Mouse (Mus musculus): ENCODE measurements at regions not wholly inside any gene's neighbourhood (a gene's known extent, or its start where the extent isn't known, plus 50 kb on each side); places are given as distances from the start of the nearest gene placed in this dataset.

DNA sequence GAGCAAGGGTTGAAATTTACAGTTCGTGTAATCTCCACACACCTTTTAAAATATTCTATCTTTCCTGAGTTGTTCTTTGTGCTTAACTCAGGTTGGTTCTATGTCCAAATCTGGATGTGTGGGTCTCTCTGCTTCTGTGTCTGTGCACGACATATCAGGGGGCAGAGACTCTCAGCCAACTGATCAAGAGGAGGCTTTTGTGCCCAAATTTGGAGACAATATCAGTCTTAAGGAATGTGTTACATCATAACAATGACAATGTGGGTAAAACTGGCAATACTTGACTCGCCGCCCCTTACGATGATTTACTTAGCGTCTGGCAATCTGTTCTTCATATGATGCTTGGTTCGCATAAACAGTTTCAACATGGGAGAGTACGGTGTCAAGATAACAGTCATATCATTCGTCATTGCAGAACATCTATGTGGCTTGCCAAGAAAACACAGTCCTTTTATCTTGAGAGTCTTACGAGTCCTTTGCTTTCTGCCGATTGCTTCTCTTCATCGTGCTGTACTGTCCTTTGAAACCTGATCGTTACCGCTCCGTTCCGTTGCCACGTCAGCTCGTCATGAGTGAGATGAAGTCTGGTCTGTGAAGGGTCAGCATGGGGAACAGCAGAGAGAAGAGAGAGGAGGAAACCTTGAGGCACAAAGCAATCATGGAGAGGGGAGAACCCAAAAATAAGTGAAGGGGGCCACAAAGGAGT, 2212.9 kb upstream of the Gm7489 start:
- Histone ChIP-seq H3K4me1 (ENCODE audit: insufficient read depth, low read depth, low read length) (no peaks in the 10 kb centered on the region), H3K9ac (replicated peaks; ENCODE audit: low read depth) (no peak overlapping the region), H3K4me3 (ENCODE audit: low read depth, low read length) (no peak overlapping the region), H3K9me3 (ENCODE audit: low read length) (no peaks in the 10 kb centered on the region), H3K27me3 (replicated peaks; ENCODE audit: insufficient read depth, low read length) (no peaks in the 10 kb centered on the region), H3K36me3 (ENCODE audit: insufficient read depth, low read length) (no peaks in the 10 kb centered on the region), H3K4me2 (replicated peaks; ENCODE audit: low read depth, low read length) (peak overlapping the region; percentile 12; the same call in 1 of the 2 replicates), H3K27ac (ENCODE audit: low read length) (no peak overlapping the region)
- DNase-seq (ENCODE audit: low spot score): peak; percentile 31
- no peak for TF ChIP-seq CTCF (IDR thresholded peaks at IDR 0.05)
- no peak for TF ChIP-seq EP300 (IDR thresholded peaks at IDR 0.05)
- ATAC-seq: peak; percentile 55
- WGBS: 37% methylated on average over 18 of the region's 18 CpGs

DNA sequence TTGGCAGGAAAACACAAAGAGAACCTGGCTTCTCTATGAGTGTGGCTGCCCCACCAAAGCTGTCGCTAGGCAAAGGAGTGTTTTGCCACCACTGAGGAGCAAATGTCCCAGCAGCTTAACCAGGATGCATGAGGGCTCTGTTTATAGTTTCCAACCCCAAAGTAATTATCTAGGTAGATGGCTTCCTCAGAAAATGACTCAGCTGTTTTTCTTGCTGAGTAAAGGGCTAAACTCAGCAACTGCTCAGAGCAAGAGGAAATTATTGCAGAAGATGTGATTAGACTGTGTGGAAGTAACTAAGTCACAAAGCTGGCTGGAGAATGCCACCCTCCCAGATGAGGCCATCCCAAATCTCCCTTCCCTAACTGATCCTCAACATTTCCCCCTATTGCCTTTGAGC, 2211.2 kb upstream of the Gm7489 start:
- Histone ChIP-seq H3K9me3 (ENCODE audit: low read length) (no peaks in the 10 kb centered on the region), H3K4me1 (ENCODE audit: insufficient read depth, low read depth, low read length) (no peaks in the 10 kb centered on the region), H3K27me3 (replicated peaks; ENCODE audit: insufficient read depth, low read length) (no peaks in the 10 kb centered on the region), H3K9ac (replicated peaks; ENCODE audit: low read depth) (no peak overlapping the region), H3K4me2 (replicated peaks; ENCODE audit: low read depth, low read length) (no peak overlapping the region), H3K4me3 (ENCODE audit: low read depth, low read length) (no peak overlapping the region), H3K27ac (ENCODE audit: low read length) (no peak overlapping the region), H3K36me3 (ENCODE audit: insufficient read depth, low read length) (no peaks in the 10 kb centered on the region)
- ATAC-seq: no peak
- TF ChIP-seq EP300 (IDR thresholded peaks at IDR 0.05): no peak
- TF ChIP-seq CTCF (IDR thresholded peaks at IDR 0.05): no peak
- DNase-seq (ENCODE audit: low spot score): no peak
- WGBS: 83% methylated on average over 1 of the region's 1 CpGs

DNA sequence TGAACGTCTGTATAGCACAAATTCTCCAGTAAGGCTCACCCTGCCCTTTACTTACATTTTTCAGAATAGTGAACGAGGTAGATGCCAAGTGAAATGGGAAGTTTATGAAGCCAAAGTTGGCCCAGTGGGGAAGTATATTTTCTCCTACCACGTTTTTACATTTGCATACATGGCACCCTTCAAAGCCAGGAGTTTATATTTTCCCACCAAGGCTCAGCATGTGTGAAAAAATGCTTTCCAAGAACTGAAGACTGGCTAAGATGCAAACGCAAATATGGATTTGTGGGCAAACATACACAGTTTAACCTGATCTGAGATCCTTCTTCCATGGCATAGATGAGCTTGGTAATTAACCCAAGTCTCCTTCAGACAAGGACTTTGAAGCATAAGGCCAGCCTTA, 2209.4 kb upstream of the Gm7489 start:
- no peak for TF ChIP-seq CTCF (IDR thresholded peaks at IDR 0.05)
- TF ChIP-seq EP300 (IDR thresholded peaks at IDR 0.05): no peak
- H3K36me3 ChIP-seq (ENCODE audit: insufficient read depth, low read length): no peaks in the 10 kb centered on the region
- H3K27ac ChIP-seq (ENCODE audit: low read length): no peak overlapping the region
- H3K4me3 ChIP-seq (ENCODE audit: low read depth, low read length): no peak overlapping the region
- no peaks in the 10 kb centered on the region for H3K9me3 ChIP-seq (ENCODE audit: low read length)
- DNase-seq (ENCODE audit: low spot score) (no peak), ATAC-seq (no peak)
- no peaks in the 10 kb centered on the region for H3K4me1 ChIP-seq (ENCODE audit: insufficient read depth, low read depth, low read length)
- no peaks in the 10 kb centered on the region for H3K27me3 ChIP-seq (replicated peaks; ENCODE audit: insufficient read depth, low read length)
- no peak overlapping the region for H3K4me2 ChIP-seq (replicated peaks; ENCODE audit: low read depth, low read length)
- H3K9ac ChIP-seq (replicated peaks; ENCODE audit: low read depth): no peak overlapping the region
- WGBS: 64% methylated on average over 4 of the region's 4 CpGs

DNA sequence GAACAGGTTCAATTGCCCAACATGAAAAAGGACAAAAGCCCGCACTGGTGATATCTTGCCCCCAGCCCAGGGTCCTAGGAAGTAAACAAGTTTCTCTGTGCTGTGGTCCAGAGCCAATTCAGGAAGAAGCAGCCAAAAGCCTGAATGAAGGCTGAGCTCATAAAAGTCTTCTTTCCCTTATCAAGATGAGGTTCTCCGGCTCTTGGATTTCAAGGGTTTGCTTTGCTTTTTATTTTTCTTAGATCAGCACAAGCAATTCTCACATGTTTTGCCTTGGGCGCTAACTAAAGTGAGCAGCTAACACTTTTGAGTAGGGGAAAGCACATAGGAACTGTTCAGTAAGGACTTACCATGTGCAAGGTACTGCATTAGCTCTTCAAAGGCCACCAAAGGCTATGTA, 2208.0 kb upstream of the Gm7489 start:
- no peaks in the 10 kb centered on the region for H3K9me3 ChIP-seq (ENCODE audit: low read length)
- no peak overlapping the region for H3K27ac ChIP-seq (ENCODE audit: low read length)
- no peak overlapping the region for H3K9ac ChIP-seq (replicated peaks; ENCODE audit: low read depth)
- no peaks in the 10 kb centered on the region for H3K27me3 ChIP-seq (replicated peaks; ENCODE audit: insufficient read depth, low read length)
- H3K4me2 ChIP-seq (replicated peaks; ENCODE audit: low read depth, low read length): no peak overlapping the region
- no peaks in the 10 kb centered on the region for H3K4me1 ChIP-seq (ENCODE audit: insufficient read depth, low read depth, low read length)
- ATAC-seq (no peak), DNase-seq (ENCODE audit: low spot score) (no peak)
- H3K36me3 ChIP-seq (ENCODE audit: insufficient read depth, low read length): no peaks in the 10 kb centered on the region
- WGBS: 61% methylated on average over 3 of the region's 3 CpGs
- no peak for TF ChIP-seq EP300 (IDR thresholded peaks at IDR 0.05)
- no peak for TF ChIP-seq CTCF (IDR thresholded peaks at IDR 0.05)
- no peak overlapping the region for H3K4me3 ChIP-seq (ENCODE audit: low read depth, low read length)

DNA sequence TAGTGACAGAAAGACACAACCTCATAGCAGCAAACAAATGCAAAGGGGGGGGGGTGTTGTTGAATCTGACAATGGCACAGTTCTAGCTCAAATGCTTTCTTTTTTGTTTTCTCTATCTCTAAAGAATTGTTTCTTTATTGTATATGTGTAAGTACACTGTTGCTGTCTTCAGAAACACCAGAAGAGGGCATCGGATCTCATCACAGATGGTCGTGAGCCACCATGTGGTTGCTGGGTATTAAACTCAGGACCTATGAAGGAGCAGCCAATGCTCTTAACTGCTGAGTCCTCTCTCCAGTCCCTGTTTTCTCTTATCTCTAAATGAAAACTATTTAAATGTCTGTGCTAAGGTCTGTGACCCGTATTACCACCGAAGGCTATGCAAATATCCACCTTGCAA, 2207.4 kb upstream of the Gm7489 start:
- Histone ChIP-seq H3K4me1 (ENCODE audit: insufficient read depth, low read depth, low read length) (no peaks in the 10 kb centered on the region), H3K9ac (replicated peaks; ENCODE audit: low read depth) (no peak overlapping the region), H3K27me3 (replicated peaks; ENCODE audit: insufficient read depth, low read length) (no peaks in the 10 kb centered on the region), H3K36me3 (ENCODE audit: insufficient read depth, low read length) (no peaks in the 10 kb centered on the region), H3K4me2 (replicated peaks; ENCODE audit: low read depth, low read length) (no peak overlapping the region), H3K4me3 (ENCODE audit: low read depth, low read length) (no peak overlapping the region), H3K27ac (ENCODE audit: low read length) (no peak overlapping the region), H3K9me3 (ENCODE audit: low read length) (no peaks in the 10 kb centered on the region)
- DNase-seq (ENCODE audit: low spot score): no peak
- ATAC-seq: no peak
- WGBS: 75% methylated on average over 4 of the region's 4 CpGs
- TF ChIP-seq CTCF (IDR thresholded peaks at IDR 0.05): peak; percentile 39
- no peak for TF ChIP-seq EP300 (IDR thresholded peaks at IDR 0.05)

DNA sequence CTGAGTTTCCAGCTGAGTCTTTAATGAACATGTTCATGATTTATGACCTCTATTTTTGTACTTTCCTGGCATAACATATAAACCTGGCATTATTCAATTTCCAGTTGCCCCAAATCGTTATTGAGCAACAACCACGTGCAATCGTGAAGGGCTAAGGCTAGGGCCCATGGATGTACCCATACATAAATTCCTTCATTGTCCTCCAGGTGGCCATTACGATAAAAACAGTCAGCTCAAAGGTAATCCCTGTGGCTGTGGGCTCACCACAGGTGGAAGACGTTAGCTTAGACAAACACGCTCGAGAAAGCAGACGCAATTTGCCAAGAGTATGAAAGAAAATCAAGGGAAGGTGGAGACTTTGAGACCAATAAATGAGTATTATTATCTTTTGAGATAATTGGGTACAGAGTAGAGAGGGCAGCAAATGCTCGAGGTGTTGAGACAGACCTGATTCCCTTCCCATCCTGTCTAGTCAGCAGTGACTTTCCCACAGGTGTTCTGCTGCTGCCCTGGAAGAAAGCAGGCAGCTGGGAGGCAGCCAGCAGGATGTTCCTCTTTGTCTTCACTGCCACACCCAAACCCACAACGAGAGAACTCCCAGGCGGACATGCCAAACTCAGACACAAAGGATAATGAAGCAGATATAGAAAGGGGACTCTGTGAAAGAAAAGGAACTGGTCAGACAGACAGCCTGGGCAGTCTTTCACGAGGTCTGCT, 2205.4 kb upstream of the Gm7489 start:
- Histone ChIP-seq H3K27me3 (replicated peaks; ENCODE audit: insufficient read depth, low read length) (no peaks in the 10 kb centered on the region), H3K4me3 (ENCODE audit: low read depth, low read length) (no peak overlapping the region), H3K36me3 (ENCODE audit: insufficient read depth, low read length) (no peaks in the 10 kb centered on the region), H3K4me1 (ENCODE audit: insufficient read depth, low read depth, low read length) (no peaks in the 10 kb centered on the region), H3K4me2 (replicated peaks; ENCODE audit: low read depth, low read length) (no peak overlapping the region), H3K9ac (replicated peaks; ENCODE audit: low read depth) (no peak overlapping the region), H3K9me3 (ENCODE audit: low read length) (no peaks in the 10 kb centered on the region), H3K27ac (ENCODE audit: low read length) (no peak overlapping the region)
- DNase-seq (ENCODE audit: low spot score) (no peak), ATAC-seq (no peak)
- 59% methylated on average over 12 of the region's 12 CpGs for WGBS
- TF ChIP-seq EP300 (IDR thresholded peaks at IDR 0.05) (no peak), CTCF (IDR thresholded peaks at IDR 0.05) (peak; percentile 20; the same call in 1 of the 2 replicates)

Data from lung, postnatal 0 days (tissue).